Mouse (Mus musculus) gastrocnemius, adult 18-20 months (tissue): ENCODE results near the gene Krtap26-1. TPM values are rescaled to one million over a fixed set of nuclear protein-coding genes. Genes with fewer than 3 reads are reported as not detected.

Source experiments
- total RNA-seq, 2 experiments: library from RNA; stranded (reverse); gene quantifications; 2 replicates each; pipeline ENCODE4 v1.2.3; 2021

Gene Krtap26-1
- total RNA-seq, 2 experiments from 2014 or later: not detected

Other genes starting within 250 kb of the Krtap26-1 start
- gene Cldn17, start 140.8 kb downstream of the Krtap26-1 start, total RNA-seq: not detected
- gene Cldn8, start 84.6 kb downstream of the Krtap26-1 start, total RNA-seq: not detected
- not detected for gene Krtap24-1, start 35.5 kb downstream of the Krtap26-1 start, total RNA-seq
- gene 2310079G19Rik, start 20.1 kb downstream of the Krtap26-1 start, total RNA-seq: not detected
- gene Krtap27-1, start 23.9 kb upstream of the Krtap26-1 start, total RNA-seq: not detected
- gene 2310061N02Rik, start 60.2 kb upstream of the Krtap26-1 start, total RNA-seq: not detected
- gene Krtap13-1, start 81.1 kb upstream of the Krtap26-1 start, total RNA-seq: not detected
- not detected for gene Krtap13, start 103.8 kb upstream of the Krtap26-1 start, total RNA-seq
- not detected for gene 2310034C09Rik, start 111.1 kb upstream of the Krtap26-1 start, total RNA-seq
- not detected for gene 2310057N15Rik, start 126.4 kb upstream of the Krtap26-1 start, total RNA-seq
- not detected for gene Gm5965, start 130.1 kb upstream of the Krtap26-1 start, total RNA-seq
- not detected for gene Gm20741, start 164.4 kb upstream of the Krtap26-1 start, total RNA-seq
- gene Krtap15, start 172.4 kb upstream of the Krtap26-1 start, total RNA-seq: under 1 TPM in 1 of 2 experiments, not detected in 1; 0.66 TPM
- not detected for gene Krtap14, start 178.3 kb upstream of the Krtap26-1 start, total RNA-seq
- not detected for gene Krtap19-1, start 221.6 kb upstream of the Krtap26-1 start, total RNA-seq
- gene Krtap19-2, start 226.5 kb upstream of the Krtap26-1 start, total RNA-seq: not detected
- not detected for gene Krtap19-3, start 230.2 kb upstream of the Krtap26-1 start, total RNA-seq
- not detected for gene Krtap19-4, start 237.3 kb upstream of the Krtap26-1 start, total RNA-seq
- gene Krtap19-5, start 248.7 kb upstream of the Krtap26-1 start, total RNA-seq: under 1 TPM in 1 of 2 experiments, not detected in 1; 0.53 TPM